Mouse (Mus musculus) intestine, embryonic 14.5 days (tissue): ENCODE measurements around the gene Carmil1. TPM values are rescaled to one million over a fixed set of nuclear protein-coding genes. Genes with fewer than 3 reads are reported as not detected.

ENCODE experiments used
- ATAC-seq: fragments of 200-750 bp; cut with Nextera tagmentation; replicated peaks from 2 replicates; pipeline ENCODE4 v1.8.0; 2017; ENCODE audit warnings: low read depth, moderate number of reproducible peaks, moderate TSS enrichment, moderate library complexity; ENCODE audit not compliant: low FRiP score, low TSS enrichment
- DNase-seq: peaks from one replicate; pipeline ENCODE4 v3.0.0-alpha.2; 2018; ENCODE audit warnings: low spot score
- H3K27ac ChIP-seq: fragments of 300-500 bp; sonication (generic); 2 replicates; pipeline ENCODE4 v1.5.1; 2014; ENCODE audit warnings: low read depth, mild to moderate bottlenecking, control low read depth
- H3K27me3 ChIP-seq: fragments of 300-500 bp; sonication (generic); replicated peaks from 2 replicates; pipeline ENCODE4 v1.6.1; 2014; ENCODE audit warnings: low read length, control low read depth; ENCODE audit not compliant: control insufficient read depth, insufficient read depth
- H3K36me3 ChIP-seq: fragments of 300-500 bp; sonication (generic); 2 replicates; pipeline ENCODE4 v1.6.1; 2014; ENCODE audit warnings: low read length, control low read depth; ENCODE audit not compliant: control insufficient read depth, insufficient read depth
- H3K4me1 ChIP-seq: fragments of 300-500 bp; sonication (generic); replicated peaks from 2 replicates; pipeline ENCODE4 v1.6.1; 2014; ENCODE audit warnings: low read length, control low read depth, mixed read lengths; ENCODE audit not compliant: control insufficient read depth, insufficient read depth
- H3K4me2 ChIP-seq: fragments of 300-500 bp; sonication (generic); 2 replicates; pipeline ENCODE4 v1.6.1; 2014; ENCODE audit warnings: low read length
- H3K4me3 ChIP-seq: fragments of 300-500 bp; sonication (generic); 2 replicates; pipeline ENCODE4 v1.5.1; 2014; ENCODE audit warnings: low read depth, low read length, control low read depth, mixed read lengths
- H3K9ac ChIP-seq: fragments of 300-500 bp; sonication (generic); 2 replicates; pipeline ENCODE4 v1.6.1; 2014; ENCODE audit warnings: mild to moderate bottlenecking, low read length
- H3K9me3 ChIP-seq: fragments of 300-500 bp; sonication (generic); 2 replicates; pipeline ENCODE4 v1.6.1; 2016; ENCODE audit warnings: low read length, control low read depth; ENCODE audit not compliant: control insufficient read depth
- WGBS: fragments of 180-500 bp; shearing (Covaris S2); extraction: QIAGEN DNeasy Blood & Tissue Kit; methylation state at CpG from one replicate; pipeline ENCODE4 v1.1.7; 2014; 5-methylcytosine and 5-hydroxymethylcytosine counted together
- polyA plus RNA-seq: library from polyadenylated mRNA; unstranded; fragments of >200 nt; fragmentation: Nextera tagmentation; extraction: Ambion mirVana; gene quantifications from 2 replicates; pipeline ENCODE4 v1.2.1, GENCODE M21; 2014

The Carmil1 gene
- polyA plus RNA-seq, 1 experiment from 2014 or later, result 43.5 TPM

GRCm38 (mm10) chr13:24306248-24306647 lies 25.7 kb upstream of the Carmil1 start:
- Histone ChIP-seq H3K4me3 (no peak overlapping the region), H3K36me3 (no peaks in the 10 kb centered on the region), H3K9ac (no peak overlapping the region), H3K4me1 (no peaks in the 10 kb centered on the region), H3K9me3 (no peaks in the 10 kb centered on the region), H3K27me3 (no peaks in the 10 kb centered on the region), H3K27ac (no peak overlapping the region), H3K4me2 (no peak overlapping the region)
- no peak for ATAC-seq
- no peak for DNase-seq
- WGBS, result 54% methylated on average over 4 of the region's 4 CpGs

- no peaks in the 10 kb centered on the region for H3K27me3 ChIP-seq
- WGBS, result 77% methylated on average over 4 of the region's 4 CpGs
- no peak for ATAC-seq
- H3K9me3 ChIP-seq, result 0 out of 2 replicates have a peak, but pooled peaks cover 2% of the 10 kb centered on the region
- H3K9ac ChIP-seq, result no peak overlapping the region
- no peaks in the 10 kb centered on the region for H3K4me1 ChIP-seq
- DNase-seq, result no peak
- no peak overlapping the region for H3K4me2 ChIP-seq
- no peak overlapping the region for H3K4me3 ChIP-seq
- H3K27ac ChIP-seq, result no peak overlapping the region
- H3K36me3 ChIP-seq, result no peaks in the 10 kb centered on the region
Observed at GRCm38 (mm10) chr13:24305486-24305885, 24.9 kb upstream of the Carmil1 start.

- DNase-seq, result peak; percentile 62
- H3K9ac ChIP-seq, result no peak overlapping the region
- no peak overlapping the region for H3K4me3 ChIP-seq
- 0 out of 2 replicates have a peak, but pooled peaks cover 2% of the 10 kb centered on the region for H3K9me3 ChIP-seq
- ATAC-seq, result no peak
- H3K4me1 ChIP-seq, result no peaks in the 10 kb centered on the region
- no peak overlapping the region for H3K27ac ChIP-seq
- H3K4me2 ChIP-seq, result no peak overlapping the region
- H3K36me3 ChIP-seq, result no peaks in the 10 kb centered on the region
- H3K27me3 ChIP-seq, result no peaks in the 10 kb centered on the region
- 12% methylated on average over 4 of the region's 4 CpGs for WGBS
Observed at GRCm38 (mm10) chr13:24297252-24297651, 16.7 kb upstream of the Carmil1 start.

GRCm38 (mm10) chr13:24287381-24287780 lies 6.8 kb upstream of the Carmil1 start:
- Histone ChIP-seq H3K9ac (no peak overlapping the region), H3K4me1 (no peaks in the 10 kb centered on the region), H3K27me3 (no peaks in the 10 kb centered on the region), H3K9me3 (no peaks in the 10 kb centered on the region), H3K4me2 (no peak overlapping the region), H3K4me3 (no peak overlapping the region), H3K36me3 (no peaks in the 10 kb centered on the region), H3K27ac (no peak overlapping the region)
- ATAC-seq (no peak), DNase-seq (no peak)
- 92% methylated on average over 2 of the region's 2 CpGs for WGBS

GRCm38 (mm10) chr13:24279762-24280438 lies 695 bp downstream of the Carmil1 start:
- DNase-seq, result peak; percentile 78
- H3K27me3 ChIP-seq, result no peaks in the 10 kb centered on the region
- peak overlapping the region; percentile 82 for H3K4me2 ChIP-seq
- H3K9me3 ChIP-seq, result no peaks in the 10 kb centered on the region
- WGBS, result 1% methylated on average over 21 of the region's 21 CpGs
- peak overlapping the region; percentile 87 for H3K27ac ChIP-seq
- H3K4me3 ChIP-seq, result peak overlapping the region; percentile 70
- H3K9ac ChIP-seq, result peak overlapping the region; percentile 76
- H3K36me3 ChIP-seq, result no peaks in the 10 kb centered on the region
- ATAC-seq, result peak; percentile 63
- H3K4me1 ChIP-seq, result peaks cover 5% of the 10 kb centered on the region; the same call in 1 of the 2 replicates

GRCm38 (mm10) chr13:24279407-24279761 lies 1.2 kb downstream of the Carmil1 start:
- WGBS, result 48% methylated on average over 11 of the region's 11 CpGs
- peaks cover 5% of the 10 kb centered on the region; the same call in 1 of the 2 replicates for H3K4me1 ChIP-seq
- 0 out of 2 replicates have a peak, but pooled peaks cover 2% of the 10 kb centered on the region for H3K36me3 ChIP-seq
- no peaks in the 10 kb centered on the region for H3K27me3 ChIP-seq
- DNase-seq (peak; percentile 55), ATAC-seq (no peak)
- H3K9ac ChIP-seq, result no peak overlapping the region; the same call in 1 of the 2 replicates
- H3K4me3 ChIP-seq, result peak overlapping the region; percentile 70
- peak overlapping the region; percentile 82 for H3K4me2 ChIP-seq
- H3K9me3 ChIP-seq, result no peaks in the 10 kb centered on the region
- peak overlapping the region; percentile 33; the same call in 1 of the 2 replicates for H3K27ac ChIP-seq

GRCm38 (mm10) chr13:24272740-24273377 lies 7.7 kb downstream of the Carmil1 start:
- Histone ChIP-seq H3K36me3 (0 out of 2 replicates have a peak, but pooled peaks cover 4% of the 10 kb centered on the region), H3K9ac (no peak overlapping the region), H3K9me3 (no peaks in the 10 kb centered on the region), H3K4me3 (no peak overlapping the region), H3K4me2 (no peak overlapping the region), H3K4me1 (no peaks in the 10 kb centered on the region), H3K27ac (no peak overlapping the region), H3K27me3 (no peaks in the 10 kb centered on the region)
- no peak for ATAC-seq
- DNase-seq, result no peak
- WGBS, result 71% methylated on average over 4 of the region's 4 CpGs

- 74% methylated on average over 3 of the region's 3 CpGs for WGBS
- Histone ChIP-seq H3K9me3 (no peaks in the 10 kb centered on the region), H3K27me3 (no peaks in the 10 kb centered on the region), H3K4me2 (no peak overlapping the region), H3K4me3 (no peak overlapping the region), H3K9ac (no peak overlapping the region), H3K36me3 (no peaks in the 10 kb centered on the region), H3K27ac (no peak overlapping the region), H3K4me1 (no peaks in the 10 kb centered on the region)
- DNase-seq, result no peak
- no peak for ATAC-seq
Observed at GRCm38 (mm10) chr13:24269100-24269465, 11.5 kb downstream of the Carmil1 start.
